Mouse (Mus musculus) small intestine, adult 2 months (tissue): Measurements from ENCODE around the gene Tmem63b.

Experiments used
- CTCF ChIP-seq: fragments of 200-500 bp; IDR thresholded peaks from 2 replicates; pipeline ENCODE4 v1.5.1; 2012; ENCODE audit warnings: low read depth, mild to moderate bottlenecking, control low read depth, inconsistent platforms, low read length, moderate library complexity, mixed read lengths; ENCODE audit not compliant: insufficient replicate concordance, insufficient read length; ENCODE audit errors: extremely low read depth
- POLR2A ChIP-seq: fragments of 200-500 bp; IDR thresholded peaks from 2 replicates; pipeline ENCODE4 v1.6.1; 2012; ENCODE audit warnings: low read depth, mild to moderate bottlenecking, control low read depth, inconsistent platforms, low read length, moderate library complexity

DNA sequence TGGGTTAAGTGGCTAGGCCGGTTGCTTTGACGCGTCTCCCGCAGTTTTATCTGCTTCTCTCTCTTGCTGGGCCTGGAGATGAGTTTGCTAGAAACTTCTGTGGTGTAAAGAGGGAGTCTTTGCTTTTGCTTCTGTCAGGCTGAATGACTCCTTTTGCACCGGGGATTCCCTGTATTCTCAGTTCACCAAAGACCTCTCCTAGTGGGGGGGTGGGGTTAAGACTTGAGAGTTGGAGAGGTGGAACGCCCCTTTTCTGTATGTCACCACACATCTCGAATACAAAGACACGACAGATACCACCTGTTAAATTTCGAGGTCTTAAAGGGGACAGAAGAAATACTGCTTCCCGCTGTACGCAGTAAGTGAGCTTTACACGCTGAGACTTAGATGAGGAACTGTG, at the start of gene Tmem63b:
- TF ChIP-seq POLR2A, result no peak
- no peak for TF ChIP-seq CTCF
